Mouse (Mus musculus) hindbrain, embryonic 13.5 days (tissue): Measurements from ENCODE around the gene Pcgf6. TPM values are rescaled to one million over a fixed set of nuclear protein-coding genes. Genes with fewer than 3 reads are reported as not detected.
"Not testable (repeated sequence)": the region's sequence is repeated elsewhere in the genome, so short reads cannot be mapped to it uniquely, and the experiment has no call there.

Source experiments
- ATAC-seq: fragments of 200-750 bp; cut with Nextera tagmentation; 2 replicates; pipeline ENCODE4 v1.8.0; 2017; ENCODE audit warnings: moderate TSS enrichment; ENCODE audit not compliant: low FRiP score
- H3K27ac ChIP-seq: fragments of 300-500 bp; sonication (generic); 2 replicates; pipeline ENCODE4 v1.5.1; 2015; ENCODE audit warnings: inconsistent platforms, mild to moderate bottlenecking, moderate library complexity
- H3K27me3 ChIP-seq: fragments of 300-500 bp; sonication (generic); 2 replicates; pipeline ENCODE4 v1.6.1; 2015; ENCODE audit warnings: mild to moderate bottlenecking, inconsistent platforms
- H3K36me3 ChIP-seq: fragments of 300-500 bp; sonication (generic); 2 replicates; pipeline ENCODE4 v1.6.1; 2015; ENCODE audit warnings: mild to moderate bottlenecking, inconsistent platforms
- H3K4me1 ChIP-seq: fragments of 300-500 bp; sonication (generic); replicated peaks from 2 replicates; pipeline ENCODE4 v1.6.1; 2015; ENCODE audit warnings: inconsistent platforms
- H3K4me2 ChIP-seq: fragments of 300-500 bp; sonication (generic); 2 replicates; pipeline ENCODE4 v1.6.1; 2015; ENCODE audit warnings: inconsistent platforms, mild to moderate bottlenecking, moderate library complexity
- H3K4me3 ChIP-seq: fragments of 300-500 bp; sonication (generic); 2 replicates; pipeline ENCODE4 v1.5.1; 2015; ENCODE audit warnings: mild to moderate bottlenecking, inconsistent platforms
- H3K9ac ChIP-seq: fragments of 300-500 bp; sonication (generic); 2 replicates; pipeline ENCODE4 v1.6.1; 2015; ENCODE audit warnings: mild to moderate bottlenecking, inconsistent platforms
- H3K9me3 ChIP-seq: fragments of 300-500 bp; sonication (generic); 2 replicates; pipeline ENCODE4 v1.6.1; 2016; ENCODE audit warnings: inconsistent platforms
- WGBS: fragments of 180-500 bp; shearing (Covaris S2); methylation state at CpG from one replicate; pipeline ENCODE4 v1.1.7; 2015; 5-methylcytosine and 5-hydroxymethylcytosine counted together
- polyA plus RNA-seq: library from polyadenylated mRNA; unstranded; fragments of >200 nt; fragmentation: Nextera tagmentation; extraction: Ambion mirVana; gene quantifications from 2 replicates; pipeline ENCODE4 v1.2.1, GENCODE M21; 2015

The Pcgf6 gene
- polyA plus RNA-seq, 1 experiment from 2014 or later, result 31.2 TPM

DNA sequence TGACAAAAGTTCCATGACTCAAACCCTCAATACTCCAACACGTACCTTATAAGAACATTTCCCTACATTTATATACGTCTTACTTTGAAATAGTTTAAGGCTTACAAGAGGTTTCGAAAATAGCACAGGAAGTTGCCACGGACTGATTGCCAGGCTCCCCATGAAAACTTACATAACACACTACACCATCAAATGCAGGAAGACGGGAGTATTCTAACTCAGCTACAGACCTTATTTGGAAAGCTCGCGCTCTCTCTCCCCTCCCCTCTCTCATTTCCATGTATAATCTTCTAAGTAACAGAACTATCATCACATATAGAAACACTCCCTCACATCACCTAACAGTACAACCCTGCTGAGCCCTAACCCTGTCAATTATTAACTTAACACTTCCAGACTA, 41.3 kb downstream of the Pcgf6 start:
- Histone ChIP-seq H3K4me3 (no peak overlapping the region), H3K4me1 (peaks cover 7% of the 10 kb centered on the region; the same call in 1 of the 2 replicates), H3K36me3 (no peaks in the 10 kb centered on the region), H3K4me2 (no peak overlapping the region), H3K9ac (no peak overlapping the region), H3K9me3 (no peaks in the 10 kb centered on the region), H3K27ac (no peak overlapping the region), H3K27me3 (peaks cover 14% of the 10 kb centered on the region)
- ATAC-seq, result no peak
- WGBS, result 92% methylated on average over 7 of the region's 7 CpGs

DNA sequence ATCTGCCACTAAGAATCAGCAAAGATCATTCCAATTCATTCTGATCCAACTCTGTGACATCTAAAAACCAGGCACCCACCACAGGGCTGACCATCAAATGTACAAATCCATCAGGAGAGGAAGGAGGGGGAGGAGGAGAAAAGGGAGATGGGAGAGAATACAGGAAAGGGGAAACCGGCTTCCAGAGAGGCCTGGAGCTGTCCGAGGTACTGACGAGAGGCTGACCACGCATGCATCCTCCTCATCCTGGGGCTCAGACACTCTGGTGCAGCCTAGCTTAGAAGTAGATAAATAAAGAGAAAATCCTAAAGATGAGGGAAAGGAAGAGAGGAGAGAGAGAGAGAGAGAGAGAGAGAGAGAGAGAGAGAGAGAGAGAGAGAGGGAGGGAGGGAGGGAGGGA, 44.4 kb downstream of the Pcgf6 start:
- no peak for ATAC-seq
- no peak overlapping the region for H3K4me2 ChIP-seq
- no peak overlapping the region for H3K4me3 ChIP-seq
- H3K4me1 ChIP-seq, result no peaks in the 10 kb centered on the region
- H3K27me3 ChIP-seq, result no peaks in the 10 kb centered on the region
- H3K27ac ChIP-seq, result no peak overlapping the region
- H3K9ac ChIP-seq, result no peak overlapping the region
- no peaks in the 10 kb centered on the region for H3K36me3 ChIP-seq
- WGBS, result 4% methylated on average over 4 of the region's 4 CpGs
- no peaks in the 10 kb centered on the region for H3K9me3 ChIP-seq

DNA sequence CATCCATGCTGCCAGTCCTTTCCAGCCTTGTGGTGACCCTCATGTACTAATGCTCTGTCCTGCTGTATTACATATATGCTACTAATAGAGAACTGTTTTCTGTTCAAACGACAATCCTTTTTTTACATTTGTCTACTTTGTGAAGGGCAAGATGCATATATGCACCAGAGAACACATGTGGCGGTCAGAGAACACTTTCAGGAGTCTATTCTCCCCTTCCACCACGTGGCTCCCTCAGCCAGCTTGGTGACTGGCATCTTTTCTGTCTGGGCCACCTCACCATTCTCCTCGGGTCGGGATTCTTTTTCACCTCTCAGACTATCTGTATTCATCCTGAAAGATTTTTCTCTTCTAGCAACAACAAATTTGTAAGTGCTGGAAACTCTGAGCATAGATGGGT, 44.8 kb downstream of the Pcgf6 start:
- Histone ChIP-seq H3K9me3 (no peaks in the 10 kb centered on the region), H3K36me3 (no peaks in the 10 kb centered on the region), H3K27ac (no peak overlapping the region), H3K9ac (no peak overlapping the region), H3K4me2 (no peak overlapping the region), H3K27me3 (no peaks in the 10 kb centered on the region), H3K4me3 (no peak overlapping the region), H3K4me1 (no peaks in the 10 kb centered on the region)
- WGBS, result 62% methylated on average over 5 of the region's 5 CpGs
- ATAC-seq, result no peak

DNA sequence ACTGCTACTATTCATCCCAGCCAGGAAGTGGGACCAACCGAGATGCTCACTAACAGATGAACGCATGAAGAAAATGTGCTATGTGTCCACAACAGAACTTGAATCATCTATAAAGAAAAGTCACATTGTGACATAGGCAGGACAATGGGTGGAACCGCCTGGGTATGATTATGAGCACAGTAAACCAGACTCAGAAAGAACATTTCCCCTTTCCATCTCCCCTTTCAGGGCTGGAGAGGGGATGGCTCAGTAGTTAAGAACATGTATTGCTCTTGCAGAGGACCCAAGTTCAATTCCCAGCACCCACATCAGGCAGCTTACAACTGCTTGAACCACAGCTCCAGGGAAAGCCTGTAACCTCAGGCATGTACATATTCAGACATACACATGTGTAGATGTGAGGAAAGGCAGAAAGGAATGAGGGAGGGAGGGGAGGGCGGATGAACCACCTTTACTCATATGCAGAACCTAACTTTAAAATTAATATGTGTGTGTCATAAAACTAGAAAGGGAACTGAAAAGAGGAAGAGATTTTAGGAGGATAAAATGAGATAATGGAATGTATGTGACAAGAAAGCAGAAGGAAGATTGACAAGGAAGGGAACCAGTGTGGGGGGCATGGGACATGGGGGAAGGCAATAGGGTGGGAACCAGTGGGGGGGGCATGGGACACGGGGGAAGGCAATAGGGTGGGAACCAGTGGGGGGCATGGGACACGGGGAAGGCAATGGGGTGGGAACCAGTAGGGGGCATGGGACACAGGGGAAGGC, 46.8 kb downstream of the Pcgf6 start:
- no peaks in the 10 kb centered on the region for H3K27me3 ChIP-seq
- no peak overlapping the region for H3K9ac ChIP-seq
- no peak overlapping the region for H3K4me3 ChIP-seq
- no peak overlapping the region for H3K27ac ChIP-seq
- WGBS, result 72% methylated on average over 6 of the region's 6 CpGs
- H3K36me3 ChIP-seq, result no peaks in the 10 kb centered on the region
- H3K9me3 ChIP-seq, result no peaks in the 10 kb centered on the region
- H3K4me1 ChIP-seq, result no peaks in the 10 kb centered on the region
- no peak overlapping the region for H3K4me2 ChIP-seq
- ATAC-seq, result no peak

DNA sequence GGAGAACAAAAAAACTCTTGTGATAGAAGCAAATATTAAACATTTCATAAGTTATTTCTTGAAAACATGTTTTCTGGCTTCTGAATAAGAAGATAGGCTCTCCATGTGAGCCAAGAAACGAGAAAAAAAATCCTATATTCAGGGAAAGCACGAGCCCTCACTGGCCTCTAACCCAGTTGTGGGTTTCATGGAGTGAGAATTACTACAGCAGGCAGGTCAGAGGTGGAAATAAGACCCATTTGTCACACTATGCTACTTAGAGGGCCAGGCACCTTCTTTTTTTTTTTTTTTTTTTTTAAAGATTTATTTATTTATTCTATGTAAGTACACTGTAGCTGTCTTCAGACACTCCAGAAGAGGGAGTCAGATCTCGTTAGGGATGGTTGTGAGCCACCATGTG, 50.3 kb downstream of the Pcgf6 start:
- H3K4me2 ChIP-seq, H3K27me3 ChIP-seq, ATAC-seq, H3K4me3 ChIP-seq, H3K36me3 ChIP-seq, H3K27ac ChIP-seq, H3K9ac ChIP-seq, H3K9me3 ChIP-seq, H3K4me1 ChIP-seq: not testable (repeated sequence)
- 88% methylated on average over 2 of the region's 3 CpGs for WGBS

DNA sequence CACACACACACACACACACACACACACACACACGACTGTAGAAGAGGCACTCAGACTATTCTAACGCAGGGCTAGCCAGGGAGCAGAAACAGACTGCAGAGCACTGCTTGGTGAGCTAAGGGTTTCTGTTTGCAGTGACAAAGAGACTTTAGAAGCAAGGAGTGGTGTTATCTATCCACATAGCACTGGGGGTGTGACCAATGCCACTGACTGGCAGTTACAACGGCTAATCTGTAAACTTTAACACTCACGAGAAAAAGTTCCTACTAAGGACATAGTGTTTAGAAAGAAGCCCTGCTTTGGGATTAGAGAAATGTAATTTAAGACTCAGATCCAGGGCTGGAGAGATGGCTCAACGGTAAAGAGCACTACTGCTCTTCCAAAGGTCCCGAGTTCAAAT, 51.0 kb downstream of the Pcgf6 start:
- no peak for ATAC-seq
- H3K4me2 ChIP-seq, result no peak overlapping the region
- no peak overlapping the region for H3K9ac ChIP-seq
- H3K4me3 ChIP-seq, result no peak overlapping the region
- no peak overlapping the region for H3K27ac ChIP-seq
- H3K36me3 ChIP-seq, result no peaks in the 10 kb centered on the region
- no peaks in the 10 kb centered on the region for H3K9me3 ChIP-seq
- no peaks in the 10 kb centered on the region for H3K27me3 ChIP-seq
- H3K4me1 ChIP-seq, result no peaks in the 10 kb centered on the region
- 89% methylated on average over 6 of the region's 6 CpGs for WGBS

DNA sequence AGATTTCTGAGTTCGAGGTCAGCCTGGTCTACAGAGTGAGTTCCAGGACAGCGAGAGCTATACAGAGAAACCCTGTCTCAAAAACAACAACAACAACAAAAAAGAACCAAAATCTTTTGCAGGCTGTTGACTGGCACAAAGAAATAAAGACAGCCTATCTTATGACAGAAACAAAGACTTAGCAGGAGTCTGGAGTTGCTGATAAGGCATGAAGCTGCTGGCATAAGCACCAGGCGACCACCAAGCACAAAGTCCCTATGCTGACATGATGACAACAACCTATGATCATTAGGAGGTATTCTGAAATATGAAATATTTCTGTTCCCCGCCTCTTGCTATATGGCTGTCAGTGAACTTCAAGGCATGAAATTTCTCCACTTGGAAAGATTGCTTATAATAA, 51.8 kb downstream of the Pcgf6 start:
- Histone ChIP-seq H3K4me1 (no peaks in the 10 kb centered on the region), H3K9ac (no peak overlapping the region), H3K4me2 (no peak overlapping the region), H3K36me3 (no peaks in the 10 kb centered on the region), H3K4me3 (no peak overlapping the region), H3K27me3 (no peaks in the 10 kb centered on the region), H3K9me3 (no peaks in the 10 kb centered on the region), H3K27ac (no peak overlapping the region)
- ATAC-seq, result no peak
- WGBS, result 87% methylated on average over 4 of the region's 4 CpGs

DNA sequence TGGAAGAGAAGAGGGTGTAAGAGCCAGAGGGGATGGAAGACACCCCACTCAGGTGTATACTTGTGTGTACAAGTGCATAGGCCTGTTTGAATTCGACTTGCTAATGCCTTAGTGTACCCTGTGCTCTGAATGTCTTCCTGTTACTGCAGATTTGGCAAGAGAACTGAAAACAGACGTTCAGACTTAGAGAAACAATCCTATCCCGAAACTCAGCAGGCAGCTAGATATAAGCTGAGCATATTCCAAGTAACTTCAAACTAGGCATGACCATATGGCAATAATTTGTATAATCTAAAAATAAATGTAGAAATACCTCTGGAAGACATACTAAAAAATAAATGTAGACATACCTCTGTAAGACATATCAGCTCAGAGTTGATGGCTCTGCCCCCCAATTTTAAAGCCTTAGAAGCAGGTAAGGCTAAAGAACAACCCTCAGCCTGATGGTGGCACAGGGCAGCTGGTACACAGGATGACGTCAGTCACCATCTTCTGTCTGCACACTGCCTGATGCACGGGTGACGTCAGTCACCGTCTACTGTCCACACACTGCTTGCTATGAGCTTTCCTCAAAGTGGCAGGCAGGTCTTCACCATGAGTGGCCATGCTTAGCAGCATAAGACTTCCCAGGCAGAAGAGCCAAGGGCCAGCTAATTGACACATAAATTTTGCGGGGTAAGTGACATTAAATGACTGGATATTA, 52.4 kb downstream of the Pcgf6 start:
- no peak overlapping the region for H3K27ac ChIP-seq
- H3K4me1 ChIP-seq, result no peaks in the 10 kb centered on the region
- no peak overlapping the region for H3K4me3 ChIP-seq
- ATAC-seq, result no peak
- H3K9me3 ChIP-seq, result no peaks in the 10 kb centered on the region
- no peaks in the 10 kb centered on the region for H3K27me3 ChIP-seq
- no peaks in the 10 kb centered on the region for H3K36me3 ChIP-seq
- no peak overlapping the region for H3K4me2 ChIP-seq
- no peak overlapping the region for H3K9ac ChIP-seq
- WGBS, result 85% methylated on average over 8 of the region's 8 CpGs

DNA sequence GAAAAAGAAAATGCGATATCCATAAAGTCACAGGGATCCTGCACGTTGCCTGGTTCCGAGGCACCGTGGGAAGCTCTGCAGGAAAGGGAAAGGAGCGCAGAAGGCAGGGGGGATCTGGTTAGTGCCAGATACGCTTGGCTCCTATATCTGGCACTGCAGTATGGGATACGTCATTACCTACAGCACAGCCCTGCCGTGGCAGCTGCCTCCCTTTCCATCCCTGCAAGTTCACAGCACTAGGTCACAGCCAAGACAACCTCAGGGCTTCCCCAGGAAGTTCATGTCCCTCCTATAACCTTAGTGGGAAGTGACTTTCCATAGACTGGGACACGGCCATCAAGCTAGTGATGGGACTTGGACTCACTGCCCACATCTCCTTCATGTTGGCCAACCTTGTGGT, 54.6 kb downstream of the Pcgf6 start:
- H3K27ac ChIP-seq, result no peak overlapping the region
- WGBS, result 89% methylated on average over 9 of the region's 9 CpGs
- H3K4me2 ChIP-seq, result no peak overlapping the region
- no peak overlapping the region for H3K9ac ChIP-seq
- ATAC-seq, result no peak
- H3K9me3 ChIP-seq, result no peaks in the 10 kb centered on the region
- H3K4me1 ChIP-seq, result no peaks in the 10 kb centered on the region
- H3K4me3 ChIP-seq, result no peak overlapping the region
- H3K27me3 ChIP-seq, result no peaks in the 10 kb centered on the region
- no peaks in the 10 kb centered on the region for H3K36me3 ChIP-seq

DNA sequence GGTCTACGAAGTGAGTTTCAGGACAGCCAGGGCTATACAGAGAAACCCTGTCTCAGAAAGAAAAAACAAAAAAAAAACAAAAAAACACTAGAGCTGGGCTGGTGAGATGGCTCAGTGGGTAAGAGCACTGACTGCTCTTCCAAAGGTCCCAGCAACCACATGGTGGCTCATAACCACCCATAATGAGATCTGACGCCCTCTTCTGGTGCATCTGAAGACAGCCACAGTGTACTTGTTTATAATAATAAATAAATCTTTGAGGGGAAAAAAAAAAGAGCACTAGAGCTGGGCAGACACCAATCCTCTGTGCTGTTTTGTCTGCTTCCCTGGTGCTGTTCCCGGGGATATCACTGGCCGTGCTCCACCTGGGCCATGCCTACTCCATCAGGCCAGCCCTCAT, 58.4 kb downstream of the Pcgf6 start:
- not testable (repeated sequence) for ATAC-seq, H3K27me3 ChIP-seq, H3K9ac ChIP-seq, H3K9me3 ChIP-seq, H3K36me3 ChIP-seq, H3K4me3 ChIP-seq, H3K4me2 ChIP-seq, H3K27ac ChIP-seq
- peaks cover 26% of the 10 kb centered on the region for H3K4me1 ChIP-seq
- 71% methylated on average over 4 of the region's 4 CpGs for WGBS

DNA sequence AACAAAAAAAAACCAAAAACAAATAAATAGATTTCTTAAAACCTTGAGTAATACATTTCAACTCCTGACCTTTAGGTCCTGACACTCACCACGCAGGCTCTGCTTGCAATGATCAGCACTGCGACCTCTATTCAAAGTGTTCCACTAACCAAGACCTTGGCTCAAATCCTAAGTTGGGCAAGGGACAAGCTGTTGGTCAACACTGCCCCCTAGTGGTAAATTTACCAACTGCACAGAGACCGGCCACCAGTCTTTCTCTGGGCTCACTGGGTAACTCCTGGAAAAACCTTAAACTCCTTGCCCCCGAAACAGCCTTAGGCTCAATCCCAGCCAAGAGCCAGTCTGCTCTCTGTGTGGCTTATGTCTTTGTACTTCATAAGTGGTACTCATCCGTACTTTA, 59.6 kb downstream of the Pcgf6 start:
- no peak for ATAC-seq
- Histone ChIP-seq H3K4me2 (no peak overlapping the region), H3K9me3 (no peaks in the 10 kb centered on the region), H3K27me3 (no peaks in the 10 kb centered on the region), H3K4me1 (peaks cover 26% of the 10 kb centered on the region), H3K9ac (no peak overlapping the region), H3K36me3 (no peaks in the 10 kb centered on the region), H3K27ac (no peak overlapping the region), H3K4me3 (no peak overlapping the region)
- WGBS, result 13% methylated on average over 5 of the region's 5 CpGs

DNA sequence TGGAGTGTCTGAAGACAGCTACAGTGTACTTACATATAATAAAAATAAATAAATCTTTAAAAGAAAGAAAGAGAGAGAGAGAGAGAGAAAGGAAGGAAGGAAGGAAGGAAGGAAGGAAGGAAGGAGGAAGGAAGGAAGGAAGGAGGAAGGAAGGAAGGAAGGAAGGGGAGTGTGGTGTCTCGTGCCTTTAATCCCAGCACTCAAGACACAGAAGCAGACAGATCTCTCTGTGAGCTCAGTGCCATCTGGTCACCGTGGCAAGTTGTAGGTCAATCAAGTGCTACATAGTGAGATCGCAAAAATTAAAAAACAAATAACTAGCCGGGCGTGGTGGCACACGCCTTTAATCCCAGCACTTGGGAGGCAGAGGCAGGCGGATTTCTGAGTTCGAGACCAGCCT, 60.1 kb downstream of the Pcgf6 start:
- not testable (repeated sequence) for H3K4me2 ChIP-seq, H3K9me3 ChIP-seq, H3K36me3 ChIP-seq, ATAC-seq, H3K4me3 ChIP-seq, H3K27me3 ChIP-seq, H3K9ac ChIP-seq, H3K27ac ChIP-seq
- WGBS, result 77% methylated on average over 8 of the region's 8 CpGs
- peaks cover 26% of the 10 kb centered on the region for H3K4me1 ChIP-seq

DNA sequence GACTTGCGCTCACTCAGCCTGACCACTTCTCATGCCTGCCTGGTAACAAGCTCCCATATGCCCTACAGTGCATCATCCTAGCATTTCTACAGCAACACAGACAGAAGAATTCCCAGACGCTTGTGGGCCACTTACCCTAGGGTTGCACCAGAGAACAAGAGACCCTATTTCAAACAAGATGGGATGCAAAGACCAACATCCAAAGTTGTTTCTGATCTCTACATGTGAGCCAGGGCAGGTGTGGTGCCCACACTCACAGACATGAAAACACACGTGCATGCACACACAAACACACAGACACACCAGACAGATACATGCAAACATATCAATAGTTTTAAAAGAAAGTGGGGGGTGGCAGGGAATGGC, 60.6 kb downstream of the Pcgf6 start:
- H3K9ac ChIP-seq, result no peak overlapping the region; the same call in 1 of the 2 replicates
- H3K36me3 ChIP-seq, result no peaks in the 10 kb centered on the region
- H3K9me3 ChIP-seq, result no peaks in the 10 kb centered on the region
- H3K4me2 ChIP-seq, result no peak overlapping the region
- no peak overlapping the region for H3K4me3 ChIP-seq
- 88% methylated on average over 3 of the region's 3 CpGs for WGBS
- H3K4me1 ChIP-seq, result peaks cover 26% of the 10 kb centered on the region
- no peak for ATAC-seq
- H3K27me3 ChIP-seq, result no peaks in the 10 kb centered on the region
- H3K27ac ChIP-seq, result no peak overlapping the region
